Mouse (Mus musculus): ENCODE measurements at regions not wholly inside any gene's neighbourhood (a gene's known extent, or its start where the extent isn't known, plus 50 kb on each side); places are given as distances from the start of the nearest gene placed in this dataset.

DNA sequence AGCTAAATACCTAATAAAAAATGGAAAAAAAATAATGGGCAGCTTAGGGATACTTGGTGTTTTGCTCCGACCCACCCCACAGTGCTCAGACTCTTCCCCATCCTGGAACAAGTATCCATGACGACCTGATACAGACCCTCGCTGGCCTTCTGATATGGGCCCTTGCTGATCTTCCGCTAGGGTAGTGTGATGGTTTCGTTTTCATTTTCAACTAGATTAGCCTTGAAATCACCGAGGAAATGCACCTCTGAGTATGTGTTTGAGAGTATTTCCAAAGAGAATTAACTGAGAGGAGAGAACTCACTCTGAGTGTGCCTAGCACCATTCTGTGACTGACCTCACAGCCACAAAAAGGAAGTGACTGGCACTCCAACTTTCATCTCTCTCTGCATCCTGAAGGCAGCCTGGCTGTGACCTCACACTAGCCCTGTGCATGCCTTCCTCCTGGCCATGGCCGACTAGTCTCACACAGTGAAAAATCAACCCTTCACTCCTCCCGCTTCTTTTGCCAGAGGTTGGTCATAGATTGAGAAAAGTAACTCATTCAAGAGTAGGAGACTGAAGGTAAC, 700.5 kb upstream of the Intu start:
- TF ChIP-seq CTCF (IDR thresholded peaks at IDR 0.05; ENCODE audit: low read depth, low read length): no peak
- no peak for TF ChIP-seq POLR2A (IDR thresholded peaks at IDR 0.05; ENCODE audit: borderline replicate concordance, low read depth, low read length)
